Mouse (Mus musculus) ZHBTc4 (cell line): ENCODE data around the gene Prkaa2.

Experiments used
- DNase-seq: peaks from one replicate; pipeline ENCODE4 v3.0.0-alpha.2; 2011; ENCODE audit warnings: low read depth, low spot score

Prkaa2 gene

GRCm38 (mm10) chr4:105108641-105109198 is 970 bp downstream of the Prkaa2 start:
- no peak for DNase-seq

GRCm38 (mm10) chr4:105107943-105108640 is 1.6 kb downstream of the Prkaa2 start:
- no peak for DNase-seq

GRCm38 (mm10) chr4:105104099-105104872 is 5.4 kb downstream of the Prkaa2 start:
- DNase-seq = no peak

GRCm38 (mm10) chr4:105101337-105101688 is 8.4 kb downstream of the Prkaa2 start:
- DNase-seq = no peak

GRCm38 (mm10) chr4:105100508-105101336 is 9.0 kb downstream of the Prkaa2 start:
- no peak for DNase-seq

- DNase-seq = no peak
These were observed 11.0 kb downstream of the Prkaa2 start for GRCm38 (mm10) chr4:105098660-105099059.

GRCm38 (mm10) chr4:105098158-105098557 is 11.5 kb downstream of the Prkaa2 start:
- no peak for DNase-seq

- no peak for DNase-seq
These were observed 14.4 kb downstream of the Prkaa2 start for GRCm38 (mm10) chr4:105095316-105095715.

- no peak for DNase-seq
These were observed 15.7 kb downstream of the Prkaa2 start for GRCm38 (mm10) chr4:105093951-105094350.

- DNase-seq = no peak
These were observed 19.3 kb downstream of the Prkaa2 start for GRCm38 (mm10) chr4:105090417-105090816.

- DNase-seq = no peak
These were observed 20.3 kb downstream of the Prkaa2 start for GRCm38 (mm10) chr4:105089386-105089785.

GRCm38 (mm10) chr4:105088671-105089070 is 21.0 kb downstream of the Prkaa2 start:
- DNase-seq = peak; percentile 70

- DNase-seq = no peak
These were observed 33.5 kb downstream of the Prkaa2 start for GRCm38 (mm10) chr4:105076152-105076551.

- no peak for DNase-seq
These were observed 37.8 kb downstream of the Prkaa2 start for GRCm38 (mm10) chr4:105071761-105072427.

GRCm38 (mm10) chr4:105070982-105071381 is 38.7 kb downstream of the Prkaa2 start:
- DNase-seq = peak; percentile 84

GRCm38 (mm10) chr4:105051291-105051690 is 58.4 kb downstream of the Prkaa2 start:
- no peak for DNase-seq

GRCm38 (mm10) chr4:105050041-105050440 is 59.6 kb downstream of the Prkaa2 start:
- no peak for DNase-seq

GRCm38 (mm10) chr4:105034259-105034658 is 75.4 kb downstream of the Prkaa2 start:
- DNase-seq = no peak

- DNase-seq = peak; percentile 32
These were observed 76.5 kb downstream of the Prkaa2 start for GRCm38 (mm10) chr4:105033153-105033552.

GRCm38 (mm10) chr4:105031104-105031503 is 78.6 kb downstream of the Prkaa2 start:
- DNase-seq = no peak

- DNase-seq = no peak
These were observed 82.4 kb downstream of the Prkaa2 start for GRCm38 (mm10) chr4:105027278-105027677.
